Mouse (Mus musculus) kidney, adult 2 months (tissue): ENCODE measurements at regions not wholly inside any gene's neighbourhood (a gene's known extent, or its start where the extent isn't known, plus 50 kb on each side); places are given as distances from the start of the nearest gene placed in this dataset.
A peak's percentile ranks its signal among the peaks of the same experiment; 100 is the strongest.

Experiments used
- DNase-seq: peaks from one replicate; pipeline ENCODE4 v3.0.0; 2021
- H3K27ac ChIP-seq: fragments of 200-500 bp; 2 replicates; pipeline ENCODE4 v1.5.1; 2012; ENCODE audit warnings: low read depth, low read length, control low read depth, inconsistent platforms; ENCODE audit not compliant: insufficient read depth
- H3K27me3 ChIP-seq: fragments of 200-500 bp; replicated peaks from 2 replicates; pipeline ENCODE4 v1.6.1; 2012; ENCODE audit warnings: mild to moderate bottlenecking, moderate library complexity, low read length, inconsistent platforms; ENCODE audit not compliant: control insufficient read depth, insufficient read depth
- H3K36me3 ChIP-seq: fragments of 200-500 bp; 2 replicates; pipeline ENCODE4 v1.6.1; 2012; ENCODE audit warnings: mild to moderate bottlenecking, moderate library complexity, low read length, inconsistent platforms; ENCODE audit not compliant: control insufficient read depth, insufficient read depth
- H3K4me1 ChIP-seq: fragments of 200-500 bp; 2 replicates; pipeline ENCODE4 v1.6.1; 2011; ENCODE audit warnings: low read length; ENCODE audit not compliant: control insufficient read depth, insufficient read depth
- H3K4me3 ChIP-seq: fragments of 200-500 bp; 2 replicates; pipeline ENCODE4 v1.5.1; 2011; ENCODE audit warnings: mild to moderate bottlenecking, low read depth, low read length, control low read depth; ENCODE audit not compliant: insufficient read depth
- CTCF ChIP-seq: fragments of 200-500 bp; conservative IDR thresholded peaks from 2 replicates; pipeline ENCODE4 v1.5.1; 2011; ENCODE audit warnings: low read depth, mild to moderate bottlenecking, control low read depth, low read length, moderate library complexity, mixed read lengths; ENCODE audit not compliant: insufficient read depth, insufficient read length
- POLR2A ChIP-seq: fragments of 200-500 bp; IDR thresholded peaks from one replicate; pipeline ENCODE4 v1.6.1; 2011; ENCODE audit warnings: low read depth, low read length, control low read depth
- WGBS: fragments of 180-500 bp; shearing (Covaris S2); methylation state at CpG from one replicate; pipeline ENCODE4 v1.1.7; 2018; 5-methylcytosine and 5-hydroxymethylcytosine counted together

- Histone ChIP-seq H3K4me3 (no peak overlapping the region), H3K36me3 (no peaks in the 10 kb centered on the region), H3K4me1 (no peaks in the 10 kb centered on the region), H3K27me3 (no peaks in the 10 kb centered on the region), H3K27ac (no peak overlapping the region)
- TF ChIP-seq POLR2A (no peak), CTCF (no peak)
- WGBS, result 32% methylated on average over 20 of the region's 20 CpGs
- peak; percentile 16 for DNase-seq
These were observed 184.1 kb upstream of the Fn1 start for GRCm38 (mm10) chr1:71837039-71837648.

DNA sequence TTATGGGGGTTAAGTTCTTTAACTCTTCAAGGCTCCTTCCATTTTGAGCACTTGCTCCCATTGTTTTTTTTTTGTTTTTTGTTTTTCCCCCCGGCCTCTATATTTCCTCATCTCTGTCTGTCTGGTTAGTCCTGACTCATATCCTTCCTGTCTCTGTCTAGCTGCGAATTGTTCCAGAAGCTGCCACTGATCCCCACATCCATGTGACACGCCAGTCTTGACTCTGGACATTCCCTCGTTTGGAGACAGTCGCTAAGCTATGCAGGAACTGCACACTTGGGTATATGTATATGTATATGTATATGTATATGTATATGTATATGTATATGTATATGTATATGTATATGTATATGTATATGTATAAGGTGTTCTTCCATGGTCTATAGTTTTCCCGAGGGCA lies 177.4 kb upstream of the Fn1 start:
- DNase-seq, result no peak

DNA sequence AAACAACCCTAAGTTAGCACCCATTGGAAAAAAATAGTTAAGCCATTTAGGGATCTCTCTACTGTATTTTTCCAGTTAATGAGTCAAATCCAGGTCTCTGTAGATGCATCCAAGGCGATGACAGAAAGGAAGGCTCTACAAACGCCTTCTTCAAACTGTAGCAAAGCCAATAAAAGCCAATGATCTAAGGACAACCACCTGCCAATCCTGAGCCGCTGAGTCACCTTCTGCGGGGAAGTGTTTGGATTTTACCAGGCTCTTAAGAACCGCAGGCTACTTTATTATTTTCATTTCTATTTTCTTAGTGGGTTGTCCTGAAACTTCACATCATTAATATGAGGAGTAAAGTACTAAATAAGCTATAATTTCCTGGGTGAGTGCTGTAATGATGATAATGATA lies 171.4 kb upstream of the Fn1 start:
- Histone ChIP-seq H3K4me3 (no peak overlapping the region), H3K27ac (no peak overlapping the region), H3K27me3 (no peaks in the 10 kb centered on the region), H3K36me3 (no peaks in the 10 kb centered on the region), H3K4me1 (no peaks in the 10 kb centered on the region)
- no peak for DNase-seq
- TF ChIP-seq CTCF, result no peak
- no peak for TF ChIP-seq POLR2A
- 74% methylated on average over 5 of the region's 5 CpGs for WGBS

More for the DNA sequence above, 177.4 kb upstream of the Fn1 start:
- Histone ChIP-seq H3K27me3 (no peaks in the 10 kb centered on the region), H3K4me1 (no peaks in the 10 kb centered on the region), H3K4me3 (no peak overlapping the region), H3K27ac (no peak overlapping the region), H3K36me3 (no peaks in the 10 kb centered on the region)
- TF ChIP-seq POLR2A (no peak), CTCF (no peak)
- WGBS, result 82% methylated on average over 6 of the region's 6 CpGs

GRCm38 (mm10) chr1:71822123-71822522 lies 169.1 kb upstream of the Fn1 start:
- no peaks in the 10 kb centered on the region for H3K27me3 ChIP-seq
- TF ChIP-seq POLR2A (no peak), CTCF (no peak)
- H3K4me1 ChIP-seq, result no peaks in the 10 kb centered on the region
- no peak for DNase-seq
- no peak overlapping the region for H3K4me3 ChIP-seq
- H3K36me3 ChIP-seq, result no peaks in the 10 kb centered on the region
- WGBS, result 67% methylated on average over 3 of the region's 3 CpGs
- no peak overlapping the region for H3K27ac ChIP-seq

DNA sequence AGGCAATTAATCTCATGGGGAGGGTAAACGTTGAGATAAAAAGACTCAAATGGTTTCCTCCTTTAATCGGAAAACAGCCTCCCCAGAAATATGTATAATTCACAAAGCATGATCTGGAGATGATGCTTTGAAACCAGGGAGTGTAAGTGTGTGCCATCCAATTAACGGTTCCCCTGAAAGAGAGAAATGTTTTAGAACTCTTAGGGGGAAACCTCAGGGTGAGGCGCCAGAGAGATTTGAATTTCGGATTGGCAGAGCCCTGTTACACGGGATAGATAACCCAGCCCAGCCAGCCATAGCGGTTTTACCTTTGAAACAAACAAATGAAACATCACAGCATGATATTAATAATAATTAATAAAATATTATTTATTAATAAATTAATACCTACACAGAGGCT lies 168.1 kb upstream of the Fn1 start:
- 78% methylated on average over 7 of the region's 7 CpGs for WGBS
- H3K4me3 ChIP-seq, result no peak overlapping the region

DNA sequence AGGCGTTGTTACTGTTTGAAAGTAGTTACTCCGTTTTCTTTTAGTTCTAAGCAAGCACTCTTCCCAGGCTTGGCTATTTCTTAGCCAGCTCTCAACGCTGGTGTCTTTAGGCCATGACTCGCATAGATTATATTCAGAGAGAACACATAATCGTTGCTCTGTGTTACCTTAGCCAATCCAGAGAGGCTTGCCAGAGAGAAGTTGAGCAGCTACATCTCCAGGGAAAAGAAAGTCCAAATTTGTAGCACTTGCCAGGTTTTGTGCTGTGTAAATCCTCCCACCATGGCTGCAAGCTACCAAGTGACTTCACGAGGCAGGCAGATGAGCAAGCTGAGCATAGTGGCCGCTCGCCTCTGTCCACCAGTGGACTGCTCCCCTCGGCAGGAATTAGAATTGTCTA lies 163.3 kb upstream of the Fn1 start:
- 89% methylated on average over 9 of the region's 9 CpGs for WGBS
- DNase-seq, result no peak

More for the DNA sequence above, 168.1 kb upstream of the Fn1 start:
- no peak overlapping the region for H3K27ac ChIP-seq
- H3K27me3 ChIP-seq, result no peaks in the 10 kb centered on the region
- no peak for DNase-seq
- TF ChIP-seq POLR2A (no peak), CTCF (no peak)
- H3K36me3 ChIP-seq, result no peaks in the 10 kb centered on the region
- no peaks in the 10 kb centered on the region for H3K4me1 ChIP-seq

GRCm38 (mm10) chr1:71814141-71814540 lies 161.1 kb upstream of the Fn1 start:
- 66% methylated on average over 4 of the region's 4 CpGs for WGBS
- DNase-seq, result no peak
- Histone ChIP-seq H3K27ac (no peak overlapping the region), H3K36me3 (no peaks in the 10 kb centered on the region), H3K27me3 (no peaks in the 10 kb centered on the region), H3K4me1 (no peaks in the 10 kb centered on the region), H3K4me3 (no peak overlapping the region)
- no peak for TF ChIP-seq CTCF

More for the DNA sequence above, 163.3 kb upstream of the Fn1 start:
- Histone ChIP-seq H3K4me3 (no peak overlapping the region), H3K27me3 (no peaks in the 10 kb centered on the region), H3K4me1 (no peaks in the 10 kb centered on the region), H3K27ac (no peak overlapping the region), H3K36me3 (no peaks in the 10 kb centered on the region)
- TF ChIP-seq CTCF (no peak), POLR2A (no peak)
